Mouse (Mus musculus) cortical plate, adult 2 months (tissue): ENCODE data around the gene Pkd2l1.
A peak's percentile ranks its signal among the peaks of the same experiment; 100 is the strongest.

ENCODE experiments used
- CTCF ChIP-seq: fragments of 200-500 bp; IDR thresholded peaks from 2 replicates; pipeline ENCODE4 v1.5.1; 2011; ENCODE audit warnings: mild to moderate bottlenecking, control low read depth, low read length; ENCODE audit not compliant: insufficient read depth; ENCODE audit errors: extremely low read depth
- POLR2A ChIP-seq: fragments of 200-500 bp; IDR thresholded peaks from 2 replicates; pipeline ENCODE4 v1.6.1; 2011; ENCODE audit warnings: mild to moderate bottlenecking, low read length, control low read depth; ENCODE audit not compliant: insufficient read depth; ENCODE audit errors: extremely low read depth

DNA sequence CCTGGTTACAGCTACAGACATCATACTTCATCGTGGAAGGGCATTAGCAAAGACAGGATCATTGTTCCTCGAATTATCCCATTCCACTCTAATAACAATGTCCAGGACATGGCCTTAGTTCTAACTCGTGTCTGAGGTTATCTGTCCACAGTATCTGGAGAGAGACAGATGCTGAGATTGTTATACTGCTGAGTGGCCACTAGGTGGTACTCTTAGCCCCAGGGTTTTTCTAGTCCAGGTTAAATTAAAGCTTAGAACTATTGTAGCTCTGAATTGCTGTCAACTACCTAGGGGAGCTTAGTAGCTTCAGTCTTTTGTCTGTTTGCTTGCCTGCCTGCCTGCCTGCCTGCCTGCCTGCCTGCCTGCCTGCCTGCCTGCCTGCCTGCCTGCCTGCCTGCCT is 30.7 kb downstream of the Pkd2l1 start:
- TF ChIP-seq CTCF = peak; percentile 42; the same call in 1 of the 2 replicates
- TF ChIP-seq POLR2A = no peak
